Mouse (Mus musculus): ENCODE data around the gene Cnot11. TPM values are rescaled to one million over a fixed set of nuclear protein-coding genes. Genes with fewer than 3 reads are reported as not detected.
"Not testable (repeated sequence)": the region's sequence is repeated elsewhere in the genome, so short reads cannot be mapped to it uniquely, and the experiment has no call there.

The Cnot11 gene
- polyA plus RNA-seq, 1 experiment, result 37.3 TPM

DNA sequence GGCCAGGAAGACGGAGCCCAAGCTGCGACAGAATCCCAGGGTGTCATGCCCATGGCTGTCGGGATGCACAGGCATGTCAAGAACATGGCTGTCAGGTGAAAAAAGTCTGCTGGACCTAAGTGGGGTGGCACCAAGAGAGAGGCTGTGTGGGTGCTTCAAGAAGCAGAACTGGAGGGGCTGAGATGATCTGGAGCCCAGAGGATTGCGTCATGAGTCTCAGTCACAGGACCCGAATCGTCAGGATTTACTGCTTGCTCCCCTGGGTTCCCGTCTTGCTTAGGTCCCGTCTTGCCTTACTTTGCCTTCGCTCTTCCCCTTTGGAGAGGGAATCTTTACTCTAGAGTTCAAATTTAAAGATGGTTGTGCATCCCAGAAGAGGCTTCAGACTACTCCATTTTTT lies 48.4 kb downstream of the Cnot11 start:
- WGBS, result 96% methylated on average over 9 of the region's 9 CpGs

GRCm38 (mm10) chr1:39585416-39585815 lies 50.6 kb downstream of the Cnot11 start:
- Histone ChIP-seq H3K27me3 (ENCODE audit: control insufficient read depth, insufficient read depth, low read length) (no peaks in the 10 kb centered on the region), H3K36me3 (ENCODE audit: control insufficient read depth, insufficient read depth, low read length) (no peaks in the 10 kb centered on the region), H3K4me1 (replicated peaks; ENCODE audit: control insufficient read depth, insufficient read depth, low read length) (no peaks in the 10 kb centered on the region), H3K4me3 (ENCODE audit: control insufficient read depth, insufficient read depth, low read length) (no peak overlapping the region), H3K27ac (ENCODE audit: control insufficient read depth, insufficient read depth, low read length) (no peak overlapping the region)
- no peak for DNase-seq
- TF ChIP-seq POLR2A (IDR thresholded peaks at IDR 0.05; ENCODE audit: control insufficient read depth, extremely low read depth, insufficient read depth, low read length, poor library complexity) (no peak), CTCF (IDR thresholded peaks at IDR 0.05; ENCODE audit: borderline replicate concordance, control insufficient read depth, extremely low read depth, insufficient read depth, low read length, poor library complexity) (no peak)
- WGBS, result 74% methylated on average over 9 of the region's 9 CpGs

More for the DNA sequence above, 48.4 kb downstream of the Cnot11 start:
- no peak overlapping the region for H3K4me3 ChIP-seq (ENCODE audit: control insufficient read depth, insufficient read depth, low read length)
- H3K36me3 ChIP-seq (ENCODE audit: control insufficient read depth, insufficient read depth, low read length), result no peaks in the 10 kb centered on the region
- H3K27ac ChIP-seq (ENCODE audit: control insufficient read depth, insufficient read depth, low read length), result no peak overlapping the region
- no peaks in the 10 kb centered on the region for H3K4me1 ChIP-seq (replicated peaks; ENCODE audit: control insufficient read depth, insufficient read depth, low read length)
- H3K27me3 ChIP-seq (ENCODE audit: control insufficient read depth, insufficient read depth, low read length), result no peaks in the 10 kb centered on the region
- TF ChIP-seq CTCF (IDR thresholded peaks at IDR 0.05; ENCODE audit: borderline replicate concordance, control insufficient read depth, extremely low read depth, insufficient read depth, low read length, poor library complexity), result no peak
- TF ChIP-seq POLR2A (IDR thresholded peaks at IDR 0.05; ENCODE audit: control insufficient read depth, extremely low read depth, insufficient read depth, low read length, poor library complexity), result no peak
- no peak for DNase-seq

DNA sequence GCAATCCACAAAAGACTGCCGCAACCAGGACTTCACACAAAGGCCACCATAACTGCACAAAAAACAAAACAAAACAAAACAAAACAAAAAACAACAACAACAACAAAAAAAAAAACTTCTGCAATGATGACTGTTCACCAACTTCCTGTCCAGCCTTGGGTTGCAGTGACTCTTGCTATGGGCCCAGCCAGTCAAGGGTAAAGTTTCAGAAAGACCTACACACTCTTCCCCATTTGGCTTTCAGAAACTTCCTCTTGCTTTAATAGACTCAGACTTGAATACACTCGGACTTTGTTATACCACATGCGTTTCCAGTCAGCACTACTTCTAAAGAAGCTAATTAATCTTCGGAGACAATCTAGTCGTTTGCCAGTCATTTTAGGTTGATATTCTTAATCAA lies 55.4 kb downstream of the Cnot11 start:
- Histone ChIP-seq H3K4me3 (ENCODE audit: control insufficient read depth, insufficient read depth, low read length) (no peak overlapping the region), H3K4me1 (replicated peaks; ENCODE audit: control insufficient read depth, insufficient read depth, low read length) (no peaks in the 10 kb centered on the region), H3K27ac (ENCODE audit: control insufficient read depth, insufficient read depth, low read length) (no peak overlapping the region), H3K36me3 (ENCODE audit: control insufficient read depth, insufficient read depth, low read length) (no peaks in the 10 kb centered on the region), H3K27me3 (ENCODE audit: control insufficient read depth, insufficient read depth, low read length) (no peaks in the 10 kb centered on the region)
- 48% methylated on average over 5 of the region's 5 CpGs for WGBS
- DNase-seq, result no peak
- TF ChIP-seq CTCF (IDR thresholded peaks at IDR 0.05; ENCODE audit: borderline replicate concordance, control insufficient read depth, extremely low read depth, insufficient read depth, low read length, poor library complexity) (no peak), POLR2A (IDR thresholded peaks at IDR 0.05; ENCODE audit: control insufficient read depth, extremely low read depth, insufficient read depth, low read length, poor library complexity) (no peak)

GRCm38 (mm10) chr1:39591557-39591956 lies 56.8 kb downstream of the Cnot11 start:
- WGBS, result 82% methylated on average over 1 of the region's 1 CpGs
- H3K36me3 ChIP-seq (ENCODE audit: control insufficient read depth, insufficient read depth, low read length); H3K4me1 ChIP-seq (replicated peaks; ENCODE audit: control insufficient read depth, insufficient read depth, low read length); H3K4me3 ChIP-seq (ENCODE audit: control insufficient read depth, insufficient read depth, low read length); H3K27ac ChIP-seq (ENCODE audit: control insufficient read depth, insufficient read depth, low read length); DNase-seq; H3K27me3 ChIP-seq (ENCODE audit: control insufficient read depth, insufficient read depth, low read length): not testable (repeated sequence)

- H3K4me1 ChIP-seq (replicated peaks; ENCODE audit: control insufficient read depth, insufficient read depth, low read length), result no peaks in the 10 kb centered on the region
- no peaks in the 10 kb centered on the region for H3K36me3 ChIP-seq (ENCODE audit: control insufficient read depth, insufficient read depth, low read length)
- TF ChIP-seq CTCF (IDR thresholded peaks at IDR 0.05; ENCODE audit: borderline replicate concordance, control insufficient read depth, extremely low read depth, insufficient read depth, low read length, poor library complexity), result no peak
- H3K4me3 ChIP-seq (ENCODE audit: control insufficient read depth, insufficient read depth, low read length), result no peak overlapping the region
- no peak for DNase-seq
- H3K27ac ChIP-seq (ENCODE audit: control insufficient read depth, insufficient read depth, low read length), result no peak overlapping the region
- no peaks in the 10 kb centered on the region for H3K27me3 ChIP-seq (ENCODE audit: control insufficient read depth, insufficient read depth, low read length)
- 88% methylated on average over 4 of the region's 4 CpGs for WGBS
These were observed 57.3 kb downstream of the Cnot11 start for GRCm38 (mm10) chr1:39592090-39592489.

DNA sequence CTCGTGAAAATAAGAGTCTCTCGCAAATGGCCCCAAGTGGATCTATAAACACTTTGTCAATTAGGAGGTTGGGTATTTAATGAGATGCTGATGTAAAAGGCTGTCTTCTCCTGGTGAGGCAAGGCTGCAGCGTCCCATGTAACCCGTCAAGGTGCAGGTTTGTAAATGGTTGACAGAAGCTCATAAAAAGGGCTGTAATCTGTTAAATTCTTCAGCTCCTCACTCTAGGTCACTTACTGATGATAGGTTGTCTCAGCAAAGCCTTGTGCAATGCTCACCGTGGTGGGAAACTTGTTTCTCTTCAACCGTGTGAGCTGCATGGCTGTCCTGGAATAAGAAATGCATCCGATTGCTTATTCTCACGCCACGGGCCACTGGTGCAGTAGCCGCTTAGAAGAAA lies 59.0 kb downstream of the Cnot11 start:
- no peaks in the 10 kb centered on the region for H3K27me3 ChIP-seq (ENCODE audit: control insufficient read depth, insufficient read depth, low read length)
- H3K36me3 ChIP-seq (ENCODE audit: control insufficient read depth, insufficient read depth, low read length), result no peaks in the 10 kb centered on the region
- WGBS, result 92% methylated on average over 10 of the region's 10 CpGs
- TF ChIP-seq CTCF (IDR thresholded peaks at IDR 0.05; ENCODE audit: borderline replicate concordance, control insufficient read depth, extremely low read depth, insufficient read depth, low read length, poor library complexity), result no peak
- TF ChIP-seq POLR2A (IDR thresholded peaks at IDR 0.05; ENCODE audit: control insufficient read depth, extremely low read depth, insufficient read depth, low read length, poor library complexity), result no peak
- no peak overlapping the region for H3K4me3 ChIP-seq (ENCODE audit: control insufficient read depth, insufficient read depth, low read length)
- no peaks in the 10 kb centered on the region for H3K4me1 ChIP-seq (replicated peaks; ENCODE audit: control insufficient read depth, insufficient read depth, low read length)
- H3K27ac ChIP-seq (ENCODE audit: control insufficient read depth, insufficient read depth, low read length), result no peak overlapping the region
- DNase-seq, result no peak

Other genes with a start within 250 kb of the Cnot11 start
- gene Rpl31, start 167.2 kb upstream of the Cnot11 start, polyA plus RNA-seq (2012; rRNA removed), result 336 and 375 TPM in 2 replicates
- 24.7 and 26.8 TPM in 2 replicates for gene Tbc1d8, start 56.2 kb upstream of the Cnot11 start, polyA plus RNA-seq (2012; rRNA removed)
- 16.6 and 21.4 TPM in 2 replicates for gene Rnf149, start 42.4 kb downstream of the Cnot11 start, polyA plus RNA-seq (2012; rRNA removed)
- gene Creg2, start 116.5 kb downstream of the Cnot11 start, polyA plus RNA-seq (2012; rRNA removed), result 0.16 and 0.18 TPM in 2 replicates
- 0.15 and 0.19 TPM in 2 replicates for gene Rfx8, start 186.0 kb downstream of the Cnot11 start, polyA plus RNA-seq (2012; rRNA removed)

Data from thymus, adult 2 months (tissue).